Mouse (Mus musculus) urinary bladder, postnatal 36 days (tissue): ENCODE data around the gene Gm21953.
"Not testable (repeated sequence)": the region's sequence is repeated elsewhere in the genome, so short reads cannot be mapped to it uniquely, and the experiment has no call there.

Source experiments
- DNase-seq, 2 experiments: peaks; one replicate each; pipeline ENCODE4 v3.0.0; 2022; ENCODE audit warnings: low spot score in 2 of 2, mixed read lengths in 1 of 2

The Gm21953 gene

GRCm38 (mm10) chr4:42293967-42294366 lies at the start of gene Gm21953:
Gm21953 (plus strand) TSS chr4:42294267.
- not testable (repeated sequence) for DNase-seq

DNA sequence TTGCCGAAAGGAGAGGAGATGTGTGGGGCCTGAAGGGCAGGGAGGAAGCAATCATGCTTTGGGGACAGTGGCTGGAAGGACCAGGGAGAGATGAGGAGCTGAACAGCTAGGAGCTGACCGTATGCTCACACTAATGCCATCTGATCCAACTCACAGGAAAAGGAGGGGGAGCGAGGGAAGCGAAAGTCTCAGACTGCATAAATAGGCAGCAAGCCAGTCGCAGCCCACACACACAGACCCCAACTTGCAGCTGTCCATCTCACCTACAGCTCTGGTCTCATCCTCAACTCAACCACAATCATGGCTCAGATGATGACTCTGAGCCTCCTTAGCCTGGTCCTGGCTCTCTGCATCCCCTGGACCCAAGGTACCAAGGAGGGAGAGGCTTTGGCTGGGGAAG lies 38.6 kb upstream of the Gm21953 start, which contains the start of gene Ccl21b:
Gene Ccl21b, plus strand, starts transcription at position 301 of the 400 bp plus-strand sequence.
- not testable (repeated sequence) for DNase-seq

DNA sequence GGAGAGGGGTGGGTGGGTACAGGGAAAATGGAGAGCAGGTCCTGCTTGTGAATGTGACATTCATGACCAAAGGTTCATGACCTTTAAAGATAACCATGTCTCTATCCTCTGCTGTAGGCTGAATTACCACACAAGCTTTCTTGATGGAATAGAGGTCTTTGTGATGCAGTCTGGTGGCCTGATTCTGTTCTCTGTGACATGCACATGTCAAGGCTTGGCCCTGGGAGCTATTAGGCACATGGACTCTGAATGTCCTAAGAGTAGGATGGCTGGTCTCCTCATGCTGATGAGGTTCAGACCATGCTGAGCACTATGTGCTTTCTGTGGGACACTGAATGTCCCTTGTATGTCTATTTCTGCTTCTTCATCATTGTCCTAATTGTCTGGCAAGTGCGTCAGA lies 24.0 kb downstream of the Gm21953 start, which contains the start of gene Fam205a3:
Gene Fam205a3, plus strand, starts transcription at position 301 of the 400 bp plus-strand sequence.
- not testable (repeated sequence) for DNase-seq
